Mouse (Mus musculus): ENCODE results near the gene Rab34. TPM values are rescaled to one million over a fixed set of nuclear protein-coding genes. Genes with fewer than 3 reads are reported as not detected.
"Not testable (repeated sequence)": the region's sequence is repeated elsewhere in the genome, so short reads cannot be mapped to it uniquely, and the experiment has no call there.

Rab34 gene
- polyA plus RNA-seq, 1 experiment = 10.8 TPM

DNA sequence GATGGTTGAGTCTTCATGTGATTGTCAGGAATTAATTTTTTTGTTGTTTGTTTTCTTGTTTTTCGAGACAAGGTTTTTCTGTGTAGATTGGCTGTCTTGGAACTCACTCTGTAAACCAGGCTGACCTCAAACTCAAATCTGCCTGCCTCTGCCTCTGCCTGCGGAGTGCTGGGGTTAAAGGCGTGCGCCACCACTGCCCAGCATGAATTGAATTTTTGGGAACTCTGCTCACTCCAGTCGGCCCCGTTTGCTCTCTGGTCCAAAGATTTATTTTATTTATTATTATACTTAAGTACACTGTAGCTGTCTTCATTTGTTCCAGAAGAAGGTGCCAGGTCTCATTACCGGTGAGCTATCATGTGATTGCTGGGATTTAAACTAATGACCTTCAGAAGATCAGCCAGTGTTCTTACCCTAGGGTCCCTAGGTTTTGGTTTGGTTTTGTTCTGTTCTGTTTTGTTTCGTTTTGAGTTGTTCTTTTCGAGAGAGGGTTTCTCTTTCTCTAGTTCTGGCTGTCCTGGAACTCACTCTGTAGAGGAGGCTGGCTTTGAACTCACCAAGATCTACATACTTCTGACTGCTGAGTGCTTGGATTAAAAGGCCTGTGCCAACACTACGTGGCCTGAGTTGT lies 4.2 kb upstream of the Rab34 start:
- Histone ChIP-seq H3K36me3 (ENCODE audit: control insufficient read depth, insufficient read depth, low read length) (peaks cover 18% of the 10 kb centered on the region), H3K4me3 (ENCODE audit: extremely low read depth, insufficient read depth, insufficient read length) (no peak overlapping the region), H3K27ac (ENCODE audit: insufficient read depth, low read length) (no peak overlapping the region), H3K4me1 (ENCODE audit: control insufficient read depth, insufficient read depth, insufficient read length) (peaks cover 9% of the 10 kb centered on the region), H3K27me3 (ENCODE audit: control insufficient read depth, insufficient read depth, low read length) (peaks cover 12% of the 10 kb centered on the region)
- 58% methylated on average over 10 of the region's 10 CpGs for WGBS
- DNase-seq (ENCODE audit: low read depth in 1 of 2, low spot score in 2 of 2) = no peak
- TF ChIP-seq POLR2A (IDR thresholded peaks at IDR 0.05; ENCODE audit: low read depth, low read length) (no peak), CTCF (IDR thresholded peaks at IDR 0.05; ENCODE audit: extremely low read depth, insufficient read depth, insufficient read length, insufficient replicate concordance) (no peak)

GRCm38 (mm10) chr11:78184702-78185101 lies 3.5 kb upstream of the Rab34 start:
- Histone ChIP-seq H3K36me3 (ENCODE audit: control insufficient read depth, insufficient read depth, low read length) (peaks cover 16% of the 10 kb centered on the region), H3K27me3 (ENCODE audit: control insufficient read depth, insufficient read depth, low read length) (peaks cover 18% of the 10 kb centered on the region)
- not testable (repeated sequence) for H3K4me3 ChIP-seq (ENCODE audit: extremely low read depth, insufficient read depth, insufficient read length); DNase-seq (ENCODE audit: low read depth in 1 of 2, low spot score in 2 of 2); H3K4me1 ChIP-seq (ENCODE audit: control insufficient read depth, insufficient read depth, insufficient read length); H3K27ac ChIP-seq (ENCODE audit: insufficient read depth, low read length)
- 90% methylated on average over 6 of the region's 6 CpGs for WGBS

DNA sequence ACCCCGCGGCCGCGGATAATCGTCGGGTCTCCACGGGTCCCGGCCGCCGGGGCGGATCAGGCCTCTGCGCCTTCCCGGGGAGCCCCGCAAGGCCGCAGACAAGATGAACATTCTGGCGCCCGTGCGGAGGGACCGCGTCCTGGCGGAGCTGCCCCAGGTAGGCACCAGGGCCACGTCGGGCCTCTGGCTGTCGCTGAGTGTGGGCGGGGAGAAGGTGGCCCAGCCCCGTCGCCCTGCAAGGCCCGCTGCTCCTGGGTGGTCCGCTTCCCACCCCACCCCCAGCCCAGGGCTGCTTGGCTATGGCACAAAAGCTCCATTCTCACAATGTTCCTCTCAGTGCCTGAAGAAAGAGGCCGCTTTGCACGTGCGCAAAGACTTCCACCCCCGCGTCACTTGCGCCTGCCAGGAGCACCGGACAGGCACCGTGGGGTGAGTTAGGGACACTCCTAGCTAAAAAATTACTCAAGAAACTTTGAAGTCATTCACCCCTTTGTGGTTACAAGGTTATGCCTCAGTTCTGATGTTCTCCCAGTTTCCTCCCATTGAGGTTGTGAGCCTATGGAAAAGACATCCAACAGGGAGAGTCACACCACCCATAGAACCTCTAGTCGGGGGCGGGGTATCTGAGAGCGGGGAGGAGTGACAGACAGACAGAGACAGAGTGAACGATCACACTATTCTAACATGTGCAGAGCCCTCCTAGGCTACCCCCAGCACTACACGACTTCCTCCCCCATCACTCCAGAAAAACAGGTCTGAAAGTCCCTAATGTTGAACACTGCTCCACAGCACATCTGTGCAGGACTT lies 1.2 kb downstream of the Rab34 start:
- no peak for TF ChIP-seq POLR2A (IDR thresholded peaks at IDR 0.05; ENCODE audit: low read depth, low read length)
- no peak for TF ChIP-seq CTCF (IDR thresholded peaks at IDR 0.05; ENCODE audit: extremely low read depth, insufficient read depth, insufficient read length, insufficient replicate concordance)
- Histone ChIP-seq H3K27ac (ENCODE audit: insufficient read depth, low read length) (no peak overlapping the region), H3K36me3 (ENCODE audit: control insufficient read depth, insufficient read depth, low read length) (no peaks in the 10 kb centered on the region), H3K4me3 (ENCODE audit: extremely low read depth, insufficient read depth, insufficient read length) (peak overlapping the region; percentile 48; the same call in 1 of the 2 replicates), H3K4me1 (ENCODE audit: control insufficient read depth, insufficient read depth, insufficient read length) (peaks cover 10% of the 10 kb centered on the region), H3K27me3 (ENCODE audit: control insufficient read depth, insufficient read depth, low read length) (peaks cover 20% of the 10 kb centered on the region)
- WGBS = 5% methylated on average over 42 of the region's 42 CpGs
- DNase-seq (ENCODE audit: low read depth in 1 of 2, low spot score in 2 of 2) = no peak

DNA sequence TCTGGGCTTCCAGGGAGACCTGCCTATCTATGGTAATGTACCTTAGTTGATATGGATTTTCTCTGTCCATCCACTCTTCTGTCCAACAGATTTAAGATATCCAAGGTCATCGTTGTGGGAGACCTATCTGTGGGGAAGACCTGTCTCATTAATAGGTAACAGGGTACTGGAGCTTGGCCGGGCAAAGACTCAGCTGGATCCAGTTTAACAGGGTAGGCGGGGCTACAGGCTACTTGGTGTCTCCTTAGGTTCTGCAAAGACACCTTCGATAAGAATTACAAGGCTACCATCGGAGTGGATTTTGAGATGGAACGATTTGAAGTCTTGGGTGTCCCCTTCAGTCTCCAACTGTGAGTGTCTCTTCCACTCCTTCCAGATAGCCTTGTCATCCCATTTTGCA lies 1.8 kb downstream of the Rab34 start:
- Histone ChIP-seq H3K4me1 (ENCODE audit: control insufficient read depth, insufficient read depth, insufficient read length) (peaks cover 12% of the 10 kb centered on the region), H3K36me3 (ENCODE audit: control insufficient read depth, insufficient read depth, low read length) (no peaks in the 10 kb centered on the region), H3K27ac (ENCODE audit: insufficient read depth, low read length) (no peak overlapping the region), H3K27me3 (ENCODE audit: control insufficient read depth, insufficient read depth, low read length) (peaks cover 20% of the 10 kb centered on the region), H3K4me3 (ENCODE audit: extremely low read depth, insufficient read depth, insufficient read length) (no peak overlapping the region)
- no peak for DNase-seq (ENCODE audit: low read depth in 1 of 2, low spot score in 2 of 2)
- TF ChIP-seq CTCF (IDR thresholded peaks at IDR 0.05; ENCODE audit: extremely low read depth, insufficient read depth, insufficient read length, insufficient replicate concordance) (no peak), POLR2A (IDR thresholded peaks at IDR 0.05; ENCODE audit: low read depth, low read length) (no peak)
- WGBS = 79% methylated on average over 6 of the region's 6 CpGs

DNA sequence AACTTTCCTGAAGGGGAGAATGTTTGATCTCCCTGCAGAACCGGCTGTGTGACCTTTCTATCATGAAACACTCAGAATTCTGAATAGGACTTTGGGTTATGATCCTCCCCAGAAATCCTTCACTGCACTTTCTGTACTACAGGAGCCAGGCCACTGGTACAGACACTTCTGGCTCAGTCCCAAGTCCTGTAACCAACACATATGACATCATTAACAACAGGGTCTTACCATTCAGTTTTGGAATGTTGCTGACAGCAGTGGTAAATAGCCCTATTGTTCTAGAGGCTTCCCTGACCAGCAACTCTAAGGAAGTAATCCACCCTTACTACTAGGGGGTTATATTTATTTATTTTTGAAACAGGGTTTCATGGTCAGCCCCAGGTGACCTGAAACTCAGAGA lies 4.9 kb downstream of the Rab34 start, which contains the start of gene Proca1:
Proca1 (plus strand) TSS at position 280 of the 400 bp plus-strand sequence.
- peaks cover 12% of the 10 kb centered on the region for H3K4me1 ChIP-seq (ENCODE audit: control insufficient read depth, insufficient read depth, insufficient read length)
- no peaks in the 10 kb centered on the region for H3K36me3 ChIP-seq (ENCODE audit: control insufficient read depth, insufficient read depth, low read length)
- DNase-seq (ENCODE audit: low read depth in 1 of 2, low spot score in 2 of 2) = no peak
- WGBS = 64% methylated on average over 1 of the region's 1 CpGs
- no peak within 1 kb of the TSS for H3K27ac ChIP-seq (ENCODE audit: insufficient read depth, low read length)
- TF ChIP-seq CTCF (IDR thresholded peaks at IDR 0.05; ENCODE audit: extremely low read depth, insufficient read depth, insufficient read length, insufficient replicate concordance) (no peak), POLR2A (IDR thresholded peaks at IDR 0.05; ENCODE audit: low read depth, low read length) (no peak)
- H3K4me3 ChIP-seq (ENCODE audit: extremely low read depth, insufficient read depth, insufficient read length) = no peak within 1 kb of the TSS
- peaks cover 17% of the 10 kb centered on the region for H3K27me3 ChIP-seq (ENCODE audit: control insufficient read depth, insufficient read depth, low read length)

DNA sequence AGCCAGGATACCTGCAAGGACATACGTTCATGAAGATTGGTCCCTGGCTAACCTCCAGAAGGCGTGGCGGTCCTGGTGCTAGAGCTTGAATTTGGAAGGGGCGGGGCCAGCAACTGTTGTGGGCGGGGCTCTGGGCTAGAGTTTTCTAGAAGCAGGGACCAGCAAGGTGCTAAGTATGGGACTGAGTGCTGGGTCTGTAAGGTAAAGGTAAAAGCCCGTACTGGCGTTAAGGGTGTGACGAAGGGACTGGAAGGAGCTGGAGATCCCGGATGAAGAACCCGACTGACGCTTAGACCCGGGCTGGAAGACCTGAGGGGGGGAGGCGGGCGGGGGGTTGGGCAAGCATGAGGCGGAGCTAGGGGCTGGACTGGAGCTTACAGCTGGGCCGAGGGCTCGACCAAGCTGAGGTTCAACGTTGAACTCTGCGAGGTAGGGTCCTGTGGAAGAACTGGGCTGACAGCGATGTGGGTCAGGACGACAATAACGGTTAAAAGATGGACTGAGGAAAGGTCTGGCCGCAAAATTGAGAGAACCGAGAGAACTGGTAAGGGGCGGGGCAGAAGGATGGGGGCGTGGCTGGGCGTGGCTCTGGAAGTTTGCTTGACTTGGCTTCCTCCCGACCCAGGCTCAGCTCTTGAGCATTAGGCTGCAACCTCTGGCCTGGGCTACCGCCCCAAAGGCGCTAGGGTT lies 6.3 kb downstream of the Rab34 start:
- WGBS = 3% methylated on average over 29 of the region's 30 CpGs
- Histone ChIP-seq H3K4me3 (ENCODE audit: extremely low read depth, insufficient read depth, insufficient read length) (peak overlapping the region; percentile 55), H3K27me3 (ENCODE audit: control insufficient read depth, insufficient read depth, low read length) (0 out of 2 replicates have a peak, but pooled peaks cover 2% of the 10 kb centered on the region), H3K27ac (ENCODE audit: insufficient read depth, low read length) (peak overlapping the region; percentile 28; the same call in 1 of the 2 replicates), H3K4me1 (ENCODE audit: control insufficient read depth, insufficient read depth, insufficient read length) (peaks cover 4% of the 10 kb centered on the region; the same call in 1 of the 2 replicates), H3K36me3 (ENCODE audit: control insufficient read depth, insufficient read depth, low read length) (no peaks in the 10 kb centered on the region)
- DNase-seq (ENCODE audit: low read depth in 1 of 2, low spot score in 2 of 2) = peak in 1 of 2 experiments; percentile 66
- TF ChIP-seq CTCF (IDR thresholded peaks at IDR 0.05; ENCODE audit: extremely low read depth, insufficient read depth, insufficient read length, insufficient replicate concordance) (no peak), POLR2A (IDR thresholded peaks at IDR 0.05; ENCODE audit: low read depth, low read length) (no peak)
